Mouse (Mus musculus) E14TG2a.4 (cell line): Measurements from ENCODE around the gene Nmrk1.

Experiments used
- CTCF ChIP-seq: conservative IDR thresholded peaks from 2 replicates; pipeline ENCODE4 v1.5.1; 2014; ENCODE audit warnings: low read length
- POU5F1 ChIP-seq: IDR thresholded peaks from 2 replicates; pipeline ENCODE4 v1.6.1; 2014; ENCODE audit warnings: low read length, borderline replicate concordance

DNA sequence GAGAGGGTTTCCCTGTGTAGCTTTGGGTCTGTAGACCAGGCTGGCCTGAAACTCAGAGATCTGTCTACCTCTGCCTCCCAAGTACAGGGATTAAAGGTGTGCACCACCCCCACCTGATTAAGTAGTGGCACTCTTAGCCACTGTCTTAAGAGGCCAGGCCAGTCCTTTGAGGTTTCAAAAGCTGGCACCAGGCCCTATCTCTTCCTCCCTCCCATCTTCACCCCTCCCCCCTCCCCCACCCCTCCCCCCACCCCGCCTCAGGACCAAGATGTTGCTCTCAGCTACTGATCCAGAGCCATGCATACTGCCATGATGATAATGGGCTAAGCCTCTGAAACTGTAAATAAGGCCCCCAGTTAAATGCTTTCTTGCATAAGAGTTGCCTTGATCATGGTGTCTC lies 27.6 kb downstream of the Nmrk1 start:
- TF ChIP-seq CTCF (no peak), POU5F1 (no peak)
